Mouse (Mus musculus) heart, embryonic 12.5 days (tissue): ENCODE measurements at regions not wholly inside any gene's neighbourhood (a gene's known extent, or its start where the extent isn't known, plus 50 kb on each side); places are given as distances from the start of the nearest gene placed in this dataset.

Experiments used
- ATAC-seq: fragments of 200-750 bp; cut with Nextera tagmentation; 2 replicates; pipeline ENCODE4 v1.8.0; 2017; ENCODE audit warnings: moderate TSS enrichment, moderate library complexity; ENCODE audit not compliant: insufficient number of reproducible peaks, low FRiP score
- H3K27ac ChIP-seq: fragments of 300-500 bp; sonication (generic); 2 replicates; pipeline ENCODE4 v1.5.1; 2016; ENCODE audit warnings: mild to moderate bottlenecking, moderate library complexity; ENCODE audit not compliant: poor library complexity, severe bottlenecking
- H3K27me3 ChIP-seq: fragments of 300-500 bp; sonication (generic); replicated peaks from 2 replicates; pipeline ENCODE4 v1.6.1; 2016; ENCODE audit warnings: mild to moderate bottlenecking, moderate library complexity
- H3K36me3 ChIP-seq: fragments of 300-500 bp; sonication (generic); 2 replicates; pipeline ENCODE4 v1.6.1; 2016; ENCODE audit warnings: mild to moderate bottlenecking, moderate library complexity
- H3K4me1 ChIP-seq: fragments of 300-500 bp; sonication (generic); replicated peaks from 2 replicates; pipeline ENCODE4 v1.6.1; 2016; ENCODE audit warnings: mild to moderate bottlenecking
- H3K4me2 ChIP-seq: fragments of 300-500 bp; sonication (generic); 2 replicates; pipeline ENCODE4 v1.6.1; 2016; ENCODE audit warnings: mild to moderate bottlenecking, moderate library complexity
- H3K4me3 ChIP-seq: fragments of 300-500 bp; sonication (generic); 2 replicates; pipeline ENCODE4 v1.5.1; 2016; ENCODE audit warnings: mild to moderate bottlenecking
- H3K9ac ChIP-seq: fragments of 300-500 bp; sonication (generic); 2 replicates; pipeline ENCODE4 v1.6.1; 2016; ENCODE audit warnings: mild to moderate bottlenecking, moderate library complexity
- H3K9me3 ChIP-seq: fragments of 300-500 bp; sonication (generic); replicated peaks from 2 replicates; pipeline ENCODE4 v1.6.1; 2016; ENCODE audit warnings: mild to moderate bottlenecking, moderate library complexity
- WGBS: fragments of 180-500 bp; shearing (Covaris S2); methylation state at CpG from one replicate; pipeline ENCODE4 v1.1.7; 2016; 5-methylcytosine and 5-hydroxymethylcytosine counted together

DNA sequence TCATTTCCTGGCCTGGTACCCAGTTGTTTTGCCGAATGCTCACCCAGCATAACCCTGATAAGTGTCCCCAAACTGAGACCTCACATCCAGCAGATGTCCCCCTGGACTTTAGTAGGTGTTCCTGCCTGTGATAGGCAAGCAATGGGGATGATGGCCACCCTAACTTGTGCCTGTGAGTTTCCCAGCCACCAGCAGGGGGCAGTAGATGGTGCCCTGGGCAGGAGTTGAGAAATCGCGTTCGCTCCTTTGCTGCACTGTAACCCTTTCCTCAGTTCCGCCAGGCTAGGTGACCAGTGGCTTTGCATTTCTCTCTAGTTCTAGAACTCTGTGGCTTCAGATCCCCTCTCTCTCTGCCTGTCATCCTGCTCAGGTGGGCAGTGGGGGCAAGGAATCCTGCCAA, 137.9 kb upstream of the Zc3h12a start:
- H3K9ac ChIP-seq = no peak overlapping the region
- WGBS = 19% methylated on average over 5 of the region's 5 CpGs
- no peaks in the 10 kb centered on the region for H3K4me1 ChIP-seq
- H3K4me2 ChIP-seq = no peak overlapping the region
- H3K9me3 ChIP-seq = no peaks in the 10 kb centered on the region
- no peak overlapping the region for H3K27ac ChIP-seq
- H3K27me3 ChIP-seq = peaks cover 46% of the 10 kb centered on the region
- no peak for ATAC-seq
- H3K4me3 ChIP-seq = no peak overlapping the region
- H3K36me3 ChIP-seq = no peaks in the 10 kb centered on the region

DNA sequence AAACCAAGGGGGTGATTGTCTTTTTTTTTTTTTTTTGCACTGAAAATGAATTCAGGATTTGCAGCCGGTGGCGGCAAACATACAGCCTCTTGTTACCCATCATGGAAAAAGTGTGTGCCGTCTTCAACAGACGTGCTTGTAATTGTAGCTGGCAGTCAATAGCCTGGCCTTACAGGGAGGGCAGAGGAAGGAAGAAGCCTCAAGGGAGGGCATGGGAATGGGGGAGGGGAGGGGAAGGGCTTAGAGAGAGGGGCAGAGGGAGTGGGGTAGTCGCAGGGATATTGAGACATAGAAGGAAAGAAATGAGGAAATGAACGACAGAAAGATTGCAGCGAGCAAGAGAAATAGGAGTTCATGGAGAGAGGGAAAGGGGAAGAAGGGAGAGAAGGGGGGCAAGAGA, 137.4 kb upstream of the Zc3h12a start:
- Histone ChIP-seq H3K4me1 (no peaks in the 10 kb centered on the region), H3K27ac (no peak overlapping the region), H3K27me3 (peaks cover 47% of the 10 kb centered on the region), H3K36me3 (no peaks in the 10 kb centered on the region), H3K4me3 (no peak overlapping the region), H3K4me2 (no peak overlapping the region), H3K9ac (no peak overlapping the region), H3K9me3 (no peaks in the 10 kb centered on the region)
- WGBS = 49% methylated on average over 7 of the region's 7 CpGs
- ATAC-seq = no peak

DNA sequence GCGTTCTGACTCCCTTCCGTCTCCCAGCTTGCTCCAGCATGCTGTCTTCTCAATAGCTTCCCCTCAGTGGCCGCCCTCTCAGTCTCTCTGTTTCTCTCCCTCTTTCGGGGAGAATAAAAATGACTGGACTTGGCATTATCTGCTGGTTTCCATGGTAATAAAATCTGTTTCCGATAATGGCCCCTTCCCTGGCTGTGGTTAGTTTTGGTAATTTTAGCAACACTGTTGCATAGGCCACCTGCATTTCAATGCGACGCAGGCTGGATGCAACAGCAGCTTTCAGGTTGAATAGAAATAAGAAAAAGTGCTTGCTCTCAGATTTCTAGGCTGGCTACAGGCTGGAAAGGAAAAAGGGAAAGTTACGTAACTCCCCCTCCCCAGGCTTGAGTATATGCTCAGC, 133.9 kb upstream of the Zc3h12a start:
- ATAC-seq = no peak
- WGBS = 50% methylated on average over 8 of the region's 8 CpGs
- Histone ChIP-seq H3K4me1 (no peaks in the 10 kb centered on the region), H3K4me2 (no peak overlapping the region), H3K36me3 (no peaks in the 10 kb centered on the region), H3K9ac (no peak overlapping the region), H3K4me3 (no peak overlapping the region), H3K9me3 (no peaks in the 10 kb centered on the region), H3K27ac (no peak overlapping the region), H3K27me3 (peaks cover 28% of the 10 kb centered on the region)

DNA sequence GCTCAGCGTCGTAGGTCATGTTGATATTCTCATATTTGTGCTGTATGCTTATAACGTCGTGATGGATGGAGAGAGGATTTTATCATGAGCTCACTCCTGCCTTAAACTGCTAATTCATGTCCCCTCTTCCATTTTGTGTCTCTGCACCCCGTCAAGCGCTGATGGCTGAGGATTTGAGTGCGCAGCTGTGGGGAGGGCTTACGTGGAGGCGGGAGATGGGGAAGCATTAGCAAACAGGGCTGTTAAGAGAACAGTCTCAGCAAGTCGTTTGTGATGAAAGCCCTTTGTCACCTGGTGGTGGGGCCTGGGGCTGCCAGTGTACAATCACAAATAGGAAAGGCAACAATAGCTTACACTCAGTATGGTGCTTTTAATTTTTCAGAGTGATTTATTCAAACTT, 131.7 kb upstream of the Zc3h12a start:
- Histone ChIP-seq H3K4me1 (no peaks in the 10 kb centered on the region), H3K27ac (no peak overlapping the region), H3K4me2 (no peak overlapping the region), H3K9me3 (no peaks in the 10 kb centered on the region), H3K9ac (no peak overlapping the region), H3K27me3 (peaks cover 21% of the 10 kb centered on the region; the same call in 1 of the 2 replicates), H3K4me3 (no peak overlapping the region), H3K36me3 (no peaks in the 10 kb centered on the region)
- WGBS = 49% methylated on average over 10 of the region's 10 CpGs
- ATAC-seq = no peak

GRCm38 (mm10) chr4:125257916-125258315, 130.3 kb upstream of the Zc3h12a start:
- H3K9ac ChIP-seq = no peak overlapping the region
- WGBS = 56% methylated on average over 6 of the region's 6 CpGs
- H3K36me3 ChIP-seq = no peaks in the 10 kb centered on the region
- H3K4me1 ChIP-seq = no peaks in the 10 kb centered on the region
- H3K4me3 ChIP-seq = no peak overlapping the region
- no peak for ATAC-seq
- no peak overlapping the region for H3K27ac ChIP-seq
- H3K9me3 ChIP-seq = no peaks in the 10 kb centered on the region
- peaks cover 18% of the 10 kb centered on the region; the same call in 1 of the 2 replicates for H3K27me3 ChIP-seq
- no peak overlapping the region for H3K4me2 ChIP-seq

GRCm38 (mm10) chr4:125253161-125253560, 125.5 kb upstream of the Zc3h12a start:
- H3K9ac ChIP-seq = no peak overlapping the region
- no peak for ATAC-seq
- H3K36me3 ChIP-seq = no peaks in the 10 kb centered on the region
- H3K4me2 ChIP-seq = no peak overlapping the region
- peaks cover 13% of the 10 kb centered on the region; the same call in 1 of the 2 replicates for H3K27me3 ChIP-seq
- no peaks in the 10 kb centered on the region for H3K9me3 ChIP-seq
- H3K4me1 ChIP-seq = no peaks in the 10 kb centered on the region
- H3K4me3 ChIP-seq = no peak overlapping the region
- WGBS = 73% methylated on average over 3 of the region's 3 CpGs
- H3K27ac ChIP-seq = no peak overlapping the region

DNA sequence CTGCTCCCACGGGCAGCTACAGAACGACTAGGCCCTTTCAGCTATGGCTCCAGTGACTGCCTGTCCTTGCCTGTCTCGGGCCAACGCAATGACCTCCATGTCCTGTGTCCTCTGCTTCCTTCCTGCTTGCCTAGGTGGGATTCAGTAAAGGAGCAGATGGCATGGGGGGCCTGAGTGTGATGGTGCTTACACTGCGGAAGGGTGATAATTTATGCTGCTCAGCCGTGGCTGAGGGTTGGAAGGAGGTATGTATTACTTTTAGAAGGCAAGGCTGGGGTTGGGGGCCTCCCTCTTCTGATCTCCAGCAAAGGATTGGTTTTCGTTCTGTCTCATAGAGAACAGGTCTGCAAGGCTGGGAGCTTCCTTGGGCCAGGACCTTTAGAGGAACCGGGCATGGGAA, 124.6 kb upstream of the Zc3h12a start:
- no peak for ATAC-seq
- H3K27me3 ChIP-seq = peaks cover 9% of the 10 kb centered on the region; the same call in 1 of the 2 replicates
- H3K9ac ChIP-seq = no peak overlapping the region
- 53% methylated on average over 8 of the region's 8 CpGs for WGBS
- H3K27ac ChIP-seq = no peak overlapping the region
- no peak overlapping the region for H3K4me2 ChIP-seq
- H3K36me3 ChIP-seq = no peaks in the 10 kb centered on the region
- no peaks in the 10 kb centered on the region for H3K9me3 ChIP-seq
- no peak overlapping the region for H3K4me3 ChIP-seq
- no peaks in the 10 kb centered on the region for H3K4me1 ChIP-seq

GRCm38 (mm10) chr4:125249061-125249460, 121.4 kb upstream of the Zc3h12a start:
- Histone ChIP-seq H3K36me3 (no peaks in the 10 kb centered on the region), H3K4me2 (no peak overlapping the region), H3K9me3 (no peaks in the 10 kb centered on the region), H3K4me3 (no peak overlapping the region), H3K27ac (no peak overlapping the region), H3K27me3 (peaks cover 4% of the 10 kb centered on the region; the same call in 1 of the 2 replicates), H3K9ac (no peak overlapping the region), H3K4me1 (no peaks in the 10 kb centered on the region)
- ATAC-seq = no peak
- WGBS = 59% methylated on average over 7 of the region's 7 CpGs

DNA sequence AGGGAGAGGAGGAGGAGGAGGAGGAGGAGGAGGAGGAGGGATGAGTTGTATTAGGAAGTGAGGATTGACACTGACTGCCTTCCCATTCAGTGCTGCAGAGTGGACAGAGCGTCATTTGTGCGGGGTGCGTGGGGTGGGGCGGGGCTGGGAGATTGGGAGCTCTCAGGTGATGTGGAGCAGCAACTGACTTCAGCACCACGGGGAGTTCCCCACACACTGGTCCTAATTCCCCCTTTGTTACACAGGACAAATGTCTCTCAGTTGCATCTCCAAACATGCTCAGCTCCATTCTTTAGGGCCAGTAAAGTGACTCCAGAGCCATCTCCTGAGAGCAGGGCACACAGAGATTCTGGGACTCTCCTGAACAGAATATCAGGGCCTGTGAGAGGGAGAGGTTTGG, 118.5 kb upstream of the Zc3h12a start:
- Histone ChIP-seq H3K36me3 (no peaks in the 10 kb centered on the region), H3K27ac (no peak overlapping the region), H3K9me3 (no peaks in the 10 kb centered on the region), H3K9ac (no peak overlapping the region), H3K4me1 (no peaks in the 10 kb centered on the region), H3K27me3 (peaks cover 9% of the 10 kb centered on the region), H3K4me3 (no peak overlapping the region), H3K4me2 (no peak overlapping the region)
- 12% methylated on average over 5 of the region's 5 CpGs for WGBS
- ATAC-seq = no peak

DNA sequence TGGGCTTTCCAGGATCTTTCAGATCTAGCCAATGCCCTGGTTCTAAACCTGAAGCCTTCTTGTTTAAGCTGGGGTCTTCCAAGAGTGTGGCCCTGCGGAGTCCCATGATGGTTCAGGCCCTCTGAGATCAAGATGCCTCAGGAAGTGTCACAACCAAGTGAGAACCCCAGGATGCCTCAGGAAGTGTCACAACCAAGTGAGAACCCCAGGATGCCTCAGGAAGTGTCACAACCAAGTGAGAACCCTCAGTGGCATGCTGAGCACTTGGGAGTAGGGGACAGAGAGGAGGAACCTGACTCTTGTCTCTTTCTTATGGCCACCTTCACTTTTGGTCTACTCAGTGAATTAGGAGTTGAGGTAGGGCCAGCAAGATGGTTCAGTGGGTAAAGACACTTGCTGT, 114.9 kb upstream of the Zc3h12a start:
- ATAC-seq = no peak
- peaks cover 13% of the 10 kb centered on the region for H3K27me3 ChIP-seq
- H3K4me1 ChIP-seq = no peaks in the 10 kb centered on the region
- WGBS = 36% methylated on average over 1 of the region's 1 CpGs
- no peaks in the 10 kb centered on the region for H3K36me3 ChIP-seq
- H3K4me3 ChIP-seq = no peak overlapping the region
- H3K9ac ChIP-seq = no peak overlapping the region
- no peaks in the 10 kb centered on the region for H3K9me3 ChIP-seq
- no peak overlapping the region for H3K4me2 ChIP-seq
- no peak overlapping the region for H3K27ac ChIP-seq

- Histone ChIP-seq H3K4me3 (no peak overlapping the region), H3K9ac (no peak overlapping the region), H3K36me3 (no peaks in the 10 kb centered on the region), H3K27ac (no peak overlapping the region), H3K4me1 (no peaks in the 10 kb centered on the region), H3K9me3 (no peaks in the 10 kb centered on the region), H3K4me2 (no peak overlapping the region), H3K27me3 (peaks cover 13% of the 10 kb centered on the region)
- ATAC-seq = no peak
- WGBS = 25% methylated on average over 7 of the region's 7 CpGs
These were observed 114.1 kb upstream of the Zc3h12a start for GRCm38 (mm10) chr4:125241577-125242262.

GRCm38 (mm10) chr4:125231711-125232260, 104.1 kb upstream of the Zc3h12a start:
- 23% methylated on average over 12 of the region's 12 CpGs for WGBS
- no peak overlapping the region for H3K27ac ChIP-seq
- H3K4me3 ChIP-seq = no peak overlapping the region
- ATAC-seq = no peak
- no peaks in the 10 kb centered on the region for H3K36me3 ChIP-seq
- H3K9me3 ChIP-seq = 0 out of 2 replicates have a peak, but pooled peaks cover 4% of the 10 kb centered on the region
- H3K4me2 ChIP-seq = no peak overlapping the region
- H3K4me1 ChIP-seq = no peaks in the 10 kb centered on the region
- H3K27me3 ChIP-seq = peaks cover 60% of the 10 kb centered on the region
- no peak overlapping the region for H3K9ac ChIP-seq
